Comparison of ENCODE assay signal across 32 mouse cellular contexts in genomic region chr14:64556042-64556441, GRCm38 (mm10).
"Had no signal": no experiment of that assay in that cellular context is flagged by ENCODE, and none has a peak within 500 bp of the region (broad histone marks: within the 10 kb centered on the region; RNA-seq: fewer than 3 reads in every experiment).

No protein-coding gene starts in this region.

- H3K9ac ChIP-seq: limb, embryonic 12.5 days; limb, embryonic 13.5 days; limb, embryonic 15.5 days; liver, embryonic 12.5 days; liver, embryonic 13.5 days; liver, embryonic 14.5 days; liver, embryonic 15.5 days; liver, postnatal 0 days; lung, embryonic 14.5 days; lung, embryonic 15.5 days; midbrain, embryonic 12.5 days; midbrain, embryonic 13.5 days; midbrain, embryonic 15.5 days had no signal

- H3K27me3 ChIP-seq: limb, embryonic 12.5 days; limb, embryonic 13.5 days; limb, embryonic 15.5 days; liver, embryonic 12.5 days; liver, embryonic 13.5 days; liver, embryonic 15.5 days; lung, embryonic 15.5 days; midbrain, embryonic 12.5 days; midbrain, embryonic 13.5 days; midbrain, embryonic 15.5 days had no signal

- H3K27ac ChIP-seq: left cerebral cortex, adult 2 months; limb, embryonic 10.5 days; limb, embryonic 12.5 days; limb, embryonic 13.5 days; limb, embryonic 15.5 days; liver, embryonic 12.5 days; liver, embryonic 13.5 days; liver, embryonic 14.5 days; liver, embryonic 15.5 days; lung, embryonic 15.5 days; macrophage; midbrain, embryonic 10.5 days; midbrain, embryonic 12.5 days; midbrain, embryonic 13.5 days; midbrain, embryonic 15.5 days had no signal

- H3K4me2 ChIP-seq: limb, embryonic 12.5 days; limb, embryonic 13.5 days; limb, embryonic 15.5 days; liver, embryonic 11.5 days; liver, embryonic 12.5 days; liver, embryonic 13.5 days; liver, embryonic 15.5 days; lung, embryonic 14.5 days; lung, embryonic 15.5 days; midbrain, embryonic 11.5 days; midbrain, embryonic 12.5 days; midbrain, embryonic 13.5 days; midbrain, embryonic 15.5 days had no signal

- H3K4me3 ChIP-seq: left cerebral cortex, adult 2 months; limb, embryonic 10.5 days; limb, embryonic 12.5 days; limb, embryonic 13.5 days; limb, embryonic 15.5 days; liver, embryonic 12.5 days; liver, embryonic 13.5 days; liver, embryonic 15.5 days; lung, embryonic 15.5 days; megakaryocyte, embryonic 14.5 days; midbrain, embryonic 10.5 days; midbrain, embryonic 12.5 days; midbrain, embryonic 13.5 days; midbrain, embryonic 15.5 days; myocyte had no signal

- H3K36me3 ChIP-seq: limb, embryonic 10.5 days; limb, embryonic 12.5 days; limb, embryonic 13.5 days; limb, embryonic 15.5 days; liver, embryonic 12.5 days; liver, embryonic 13.5 days; liver, embryonic 15.5 days; lung, embryonic 15.5 days; midbrain, embryonic 10.5 days; midbrain, embryonic 12.5 days; midbrain, embryonic 13.5 days; midbrain, embryonic 15.5 days had no signal

- ATAC-seq: liver, embryonic 12.5 days; liver, postnatal 0 days; lung, postnatal 0 days; midbrain, embryonic 13.5 days; midbrain, embryonic 15.5 days; midbrain, embryonic 16.5 days had no signal

- H3K4me1 ChIP-seq: limb, embryonic 10.5 days; limb, embryonic 12.5 days; limb, embryonic 13.5 days; limb, embryonic 15.5 days; liver, embryonic 12.5 days; liver, embryonic 13.5 days; liver, embryonic 15.5 days; lung, embryonic 15.5 days; megakaryocyte, embryonic 14.5 days; midbrain, embryonic 10.5 days; midbrain, embryonic 12.5 days; midbrain, embryonic 15.5 days had no signal

- H3K9me3 ChIP-seq: limb, embryonic 10.5 days; limb, embryonic 15.5 days; liver, embryonic 12.5 days; liver, embryonic 13.5 days; liver, embryonic 15.5 days; lung, embryonic 15.5 days; midbrain, embryonic 10.5 days; midbrain, embryonic 12.5 days; midbrain, embryonic 13.5 days; midbrain, embryonic 15.5 days had no signal

- DNase-seq: left cerebral cortex, postnatal 4 days; liver; liver, embryonic 13.5 days; liver, postnatal 0 days; lung, adult 18-20 months; lung, adult 2 months; lung, embryonic 14.5 days; lung, postnatal 10 days; lung, postnatal 14 days; lung, postnatal 36 days; lung, postnatal 4 days; midbrain, embryonic 14.5 days had no signal
